8 mouse cellular contexts compared by ENCODE assay signal in the genomic region with DNA sequence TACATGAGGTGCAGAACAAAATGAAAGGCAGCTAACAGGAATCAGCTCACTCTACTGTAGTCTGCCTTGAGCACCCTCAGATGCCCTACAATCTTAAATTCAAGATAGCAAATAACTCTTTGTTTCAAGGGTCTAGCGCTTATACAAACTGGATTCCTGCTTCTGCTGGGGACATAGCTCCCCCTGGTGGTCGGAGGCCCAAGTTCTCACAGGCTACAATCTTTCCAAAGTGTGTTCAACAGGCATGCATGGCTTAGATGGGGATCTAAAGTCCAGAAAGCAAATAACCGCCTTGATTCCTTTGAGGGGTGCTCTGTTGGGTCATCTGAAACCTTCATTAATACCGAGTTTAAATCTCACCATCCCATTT.
DNase-seq lines count a peak whose midpoint lies in the region; ATAC-seq and TF ChIP-seq lines count a peak whose summit lies in the region.

No protein-coding gene starts in this region.

- no peak overlapping the region for H3K4me3 ChIP-seq in liver, embryonic 12.5 days
- no peak overlapping the region for H3K4me3 ChIP-seq in kidney, adult 2 months (ENCODE audit: insufficient read depth, low read depth, low read length)
- no peak overlapping the region for H3K4me3 ChIP-seq in liver, adult 2 months (ENCODE audit: insufficient read depth, low read depth, low read length)

- no peak overlapping the region for H3K27ac ChIP-seq in liver, embryonic 12.5 days
- H3K27ac ChIP-seq in kidney, adult 2 months (ENCODE audit: insufficient read depth, low read depth, low read length): no peak overlapping the region
- H3K27ac ChIP-seq in liver, adult 2 months (replicated peaks; ENCODE audit: insufficient read depth, low read depth, low read length): no peak overlapping the region

- ATAC-seq in liver, embryonic 12.5 days: no peak
- ATAC-seq in erythroblast, adult 5-6 weeks (replicated peaks; ENCODE audit: low FRiP score, poor library complexity, severe bottlenecking): no peak

- no peaks in the 10 kb centered on the region for H3K27me3 ChIP-seq in liver, embryonic 12.5 days (replicated peaks)
- no peaks in the 10 kb centered on the region for H3K27me3 ChIP-seq in kidney, adult 2 months (replicated peaks; ENCODE audit: control insufficient read depth, insufficient read depth, low read length)
- H3K27me3 ChIP-seq in liver, adult 2 months (ENCODE audit: control insufficient read depth, insufficient read depth, low read length): no peaks in the 10 kb centered on the region

- peak; percentile 55 for DNase-seq in liver
- peak; percentile 68 to 72 for DNase-seq in adrenal gland, adult 18-20 months (ENCODE audit: low spot score in 2 of 2)
- peak; percentile 81 for DNase-seq in embryo, embryonic 10 days (ENCODE audit: low spot score)
- peak; percentile 52 for DNase-seq in kidney, adult 2 months
- peak; percentile 24 for DNase-seq in liver, adult 2 months (ENCODE audit: extremely low read depth, low read depth, low spot score)
- DNase-seq in right cerebral cortex, adult 2 months (ENCODE audit: low spot score in 2 of 2): peak; percentile 79 to 80

- H3K79me2 ChIP-seq in liver, adult 2 months (ENCODE audit: control insufficient read depth, insufficient read depth, low read length): no peaks in the 10 kb centered on the region

- no peak for TF ChIP-seq POLR2A in kidney, adult 2 months (IDR thresholded peaks at IDR 0.05; ENCODE audit: low read depth, low read length)
- TF ChIP-seq POLR2A in liver, adult 2 months (IDR thresholded peaks at IDR 0.05; ENCODE audit: extremely low read depth, insufficient read depth, low read length): no peak

- no peak overlapping the region for H3K9ac ChIP-seq in liver, embryonic 12.5 days
- H3K9ac ChIP-seq in liver, adult 2 months (ENCODE audit: low read depth, low read length): no peak overlapping the region

- no peaks in the 10 kb centered on the region for H3K36me3 ChIP-seq in liver, embryonic 12.5 days
- no peaks in the 10 kb centered on the region for H3K36me3 ChIP-seq in kidney, adult 2 months (ENCODE audit: control insufficient read depth, insufficient read depth, low read length)
- no peaks in the 10 kb centered on the region for H3K36me3 ChIP-seq in liver, adult 2 months (ENCODE audit: control insufficient read depth, insufficient read depth, low read length)

- no peak overlapping the region for H3K4me2 ChIP-seq in liver, embryonic 12.5 days

- 15% methylated on average over 4 of the region's 4 CpGs for WGBS in liver, embryonic 12.5 days (ENCODE audit: insufficient replicate concordance)
- 18% methylated on average over 4 of the region's 4 CpGs for WGBS in kidney, adult 2 months
- WGBS in liver, adult 2 months: 11% methylated on average over 4 of the region's 4 CpGs

- no peaks in the 10 kb centered on the region for H3K4me1 ChIP-seq in liver, embryonic 12.5 days
- H3K4me1 ChIP-seq in kidney, adult 2 months (ENCODE audit: control insufficient read depth, insufficient read depth, low read length): no peaks in the 10 kb centered on the region
- no peaks in the 10 kb centered on the region for H3K4me1 ChIP-seq in liver, adult 2 months (ENCODE audit: control insufficient read depth, insufficient read depth, low read length)

- H3K9me3 ChIP-seq in liver, embryonic 12.5 days (replicated peaks): no peaks in the 10 kb centered on the region

- TF ChIP-seq CTCF in kidney, adult 2 months (conservative IDR thresholded peaks at IDR 0.05; ENCODE audit: insufficient read depth, insufficient read length, low read depth, low read length): peak; percentile 82
- TF ChIP-seq CTCF in liver, adult 2 months (IDR thresholded peaks at IDR 0.05; ENCODE audit: low read depth, low read length): peak; percentile 76

Comparison
In these comparisons a context has a peak if more than half of its experiments do, and no peak if none do; other contexts are left out.
1. DNase-seq: peak in every context shown above with its lines; median percentile 81 in embryo, embryonic 10 days; 80 in right cerebral cortex, adult 2 months; 70 in adrenal gland, adult 18-20 months; 55 in liver; 52 in kidney, adult 2 months; 24 in liver, adult 2 months.